Mouse (Mus musculus) stomach, postnatal 0 days (tissue): ENCODE measurements around the gene Il2ra. TPM values are rescaled to one million over a fixed set of nuclear protein-coding genes. Genes with fewer than 3 reads are reported as not detected.
A peak's percentile ranks its signal among the peaks of the same experiment; 100 is the strongest.
"Not testable (repeated sequence)": the region's sequence is repeated elsewhere in the genome, so short reads cannot be mapped to it uniquely, and the experiment has no call there.

Experiments used
- ATAC-seq: fragments of 200-750 bp; cut with Nextera tagmentation; 2 replicates; pipeline ENCODE4 v1.8.0; 2017; ENCODE audit not compliant: low FRiP score, low TSS enrichment
- DNase-seq: peaks from one replicate; pipeline ENCODE4 v3.0.0-alpha.2; 2016; ENCODE audit warnings: low spot score
- H3K27ac ChIP-seq: fragments of 300-500 bp; sonication (generic); replicated peaks from 2 replicates; pipeline ENCODE4 v1.5.1; 2014; ENCODE audit warnings: mild to moderate bottlenecking, control low read depth
- H3K27me3 ChIP-seq: fragments of 300-500 bp; sonication (generic); 2 replicates; pipeline ENCODE4 v1.6.1; 2014; ENCODE audit warnings: low read length; ENCODE audit not compliant: control insufficient read depth, insufficient read depth
- H3K36me3 ChIP-seq: fragments of 300-500 bp; sonication (generic); 2 replicates; pipeline ENCODE4 v1.6.1; 2014; ENCODE audit warnings: low read length, mixed read lengths; ENCODE audit not compliant: control insufficient read depth, insufficient read depth
- H3K4me1 ChIP-seq: fragments of 300-500 bp; sonication (generic); replicated peaks from 2 replicates; pipeline ENCODE4 v1.6.1; 2014; ENCODE audit warnings: antibody characterized with exemption; ENCODE audit not compliant: control insufficient read depth, insufficient read depth
- H3K4me2 ChIP-seq: fragments of 300-500 bp; sonication (generic); replicated peaks from 2 replicates; pipeline ENCODE4 v1.6.1; 2014; ENCODE audit warnings: low read depth, mild to moderate bottlenecking, control low read depth, moderate library complexity
- H3K4me3 ChIP-seq: fragments of 300-500 bp; sonication (generic); 2 replicates; pipeline ENCODE4 v1.5.1; 2014; ENCODE audit warnings: low read depth, low read length, control low read depth
- H3K9ac ChIP-seq: fragments of 300-500 bp; sonication (generic); 2 replicates; pipeline ENCODE4 v1.6.1; 2014; ENCODE audit warnings: mild to moderate bottlenecking, low read length, control low read depth, mixed read lengths
- H3K9me3 ChIP-seq: fragments of 300-500 bp; sonication (generic); 2 replicates; pipeline ENCODE4 v1.6.1; 2016; ENCODE audit warnings: low read length; ENCODE audit not compliant: control insufficient read depth
- CTCF ChIP-seq: IDR thresholded peaks from 2 replicates; pipeline ENCODE4 v1.5.1; 2016; ENCODE audit warnings: antibody characterized with exemption, low read depth, mild to moderate bottlenecking, moderate library complexity
- EP300 ChIP-seq: optimal IDR thresholded peaks from 2 replicates; pipeline ENCODE3; 2016; ENCODE audit warnings: antibody characterized with exemption
- WGBS: fragments of 180-500 bp; shearing (Covaris S2); extraction: QIAGEN DNeasy Blood & Tissue Kit; methylation state at CpG from one replicate; pipeline ENCODE4 v1.1.7; 2014; 5-methylcytosine and 5-hydroxymethylcytosine counted together
- polyA plus RNA-seq: library from polyadenylated mRNA; unstranded; fragments of >200 nt; fragmentation: Nextera tagmentation; extraction: Ambion mirVana; gene quantifications from 2 replicates; pipeline ENCODE4 v1.2.1, GENCODE M21; 2015

Gene Il2ra
- polyA plus RNA-seq, 1 experiment from 2014 or later = not detected

DNA sequence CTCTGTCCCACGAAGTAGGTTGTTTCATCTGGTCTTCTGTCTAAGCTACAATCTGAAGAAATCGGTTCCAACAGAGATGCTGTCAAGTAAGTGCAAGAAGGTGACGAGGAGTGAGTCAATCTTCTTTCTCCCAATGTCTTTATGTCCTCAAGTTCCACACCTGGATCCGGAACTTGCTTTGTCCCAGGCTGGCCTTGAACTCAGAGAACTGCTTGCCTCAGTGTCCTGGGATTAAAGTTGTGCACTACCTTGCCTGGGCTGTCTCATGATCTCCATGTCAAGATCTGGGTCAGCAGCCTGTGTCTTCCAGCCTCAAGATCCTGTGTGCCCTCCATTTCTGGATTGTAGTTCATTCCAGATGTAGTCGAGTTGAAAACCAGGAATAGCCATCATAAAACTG, 38.6 kb upstream of the Il2ra start, which contains the start of gene Rbm17:
TSS of gene Rbm17 (minus strand) at position 101 of the 400 bp plus-strand sequence.
- H3K4me1 ChIP-seq = peaks cover 2% of the 10 kb centered on the region; the same call in 1 of the 2 replicates
- H3K4me3 ChIP-seq = peak within 1 kb of the TSS; percentile 95
- WGBS = 86% methylated on average over 5 of the region's 5 CpGs
- DNase-seq (no peak), ATAC-seq (no peak)
- peaks cover 3% of the 10 kb centered on the region; the same call in 1 of the 2 replicates for H3K36me3 ChIP-seq
- peak within 1 kb of the TSS; percentile 98 for H3K9ac ChIP-seq
- peak within 1 kb of the TSS; percentile 82 for H3K27ac ChIP-seq
- H3K27me3 ChIP-seq = no peaks in the 10 kb centered on the region
- peak within 1 kb of the TSS; percentile 68 for H3K4me2 ChIP-seq
- no peak for TF ChIP-seq CTCF
- no peak for TF ChIP-seq EP300
- no peaks in the 10 kb centered on the region for H3K9me3 ChIP-seq

DNA sequence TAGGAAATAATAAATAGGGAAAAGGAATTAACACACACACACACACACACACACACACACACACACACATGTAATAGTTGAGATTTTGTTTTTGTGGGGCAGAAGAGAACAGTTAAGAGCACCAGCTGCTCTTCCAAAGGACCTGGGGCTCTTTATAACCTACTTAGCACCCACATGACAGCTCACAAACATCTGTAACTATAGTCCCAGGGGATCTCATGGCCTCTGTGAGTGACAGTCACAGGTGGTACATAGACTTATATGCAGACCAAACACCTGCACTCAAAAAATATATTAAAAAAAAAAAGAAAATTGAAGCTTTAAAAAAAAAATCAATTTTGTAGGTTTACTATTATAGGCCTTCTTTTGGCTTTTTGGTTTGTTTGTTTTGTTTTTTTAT, 37.7 kb upstream of the Il2ra start:
- H3K27ac ChIP-seq = no peak overlapping the region
- H3K9ac ChIP-seq = no peak overlapping the region
- H3K36me3 ChIP-seq = peaks cover 3% of the 10 kb centered on the region; the same call in 1 of the 2 replicates
- H3K4me3 ChIP-seq = no peak overlapping the region
- H3K9me3 ChIP-seq = no peaks in the 10 kb centered on the region
- H3K4me1 ChIP-seq = peaks cover 2% of the 10 kb centered on the region; the same call in 1 of the 2 replicates
- DNase-seq = no peak
- H3K27me3 ChIP-seq = no peaks in the 10 kb centered on the region
- no peak for ATAC-seq
- H3K4me2 ChIP-seq = no peak overlapping the region
- no peak for TF ChIP-seq CTCF
- no peak for TF ChIP-seq EP300

DNA sequence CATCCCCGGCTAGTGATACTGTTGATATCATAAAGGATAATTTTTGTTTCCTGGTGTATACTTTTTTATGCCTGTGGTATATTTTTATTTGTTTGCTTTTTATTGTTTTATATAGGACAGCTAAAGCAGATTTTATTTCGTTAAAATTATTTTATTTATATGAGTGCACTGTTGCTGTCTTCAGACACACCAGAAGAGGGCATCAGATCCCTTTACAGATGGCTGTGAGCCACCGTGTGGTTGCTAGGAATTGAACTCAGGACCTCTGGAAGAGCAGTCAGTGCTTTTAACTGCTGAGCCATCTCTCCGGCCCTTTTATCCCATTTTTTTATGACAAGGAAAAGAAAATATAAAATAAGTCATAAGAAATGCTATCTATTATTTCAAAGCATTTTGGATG, 35.9 kb upstream of the Il2ra start:
- 78% methylated on average over 4 of the region's 4 CpGs for WGBS
- H3K4me1 ChIP-seq, ATAC-seq, H3K27ac ChIP-seq, H3K36me3 ChIP-seq, H3K9ac ChIP-seq, H3K4me2 ChIP-seq, H3K4me3 ChIP-seq, H3K9me3 ChIP-seq, H3K27me3 ChIP-seq, DNase-seq: not testable (repeated sequence)

DNA sequence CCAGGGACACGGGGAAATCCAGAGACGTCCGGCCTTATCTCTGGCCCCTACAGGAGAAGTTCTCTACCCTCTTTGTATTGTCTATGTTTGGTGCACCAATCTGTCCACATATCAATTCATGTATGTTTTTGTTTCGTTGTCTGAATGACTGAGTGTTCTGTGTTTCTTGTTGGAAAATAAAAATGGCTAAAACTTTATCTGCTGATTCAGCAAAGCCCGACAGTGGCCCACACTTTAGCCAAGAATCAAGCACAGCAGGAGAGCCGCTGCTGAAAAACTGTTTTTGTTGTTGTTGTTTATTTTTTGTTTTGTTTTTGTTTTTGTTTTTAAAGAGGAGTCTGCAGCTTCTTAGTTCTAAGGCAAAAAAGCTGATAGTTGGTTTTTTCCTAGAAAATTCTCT, 29.7 kb upstream of the Il2ra start:
- 90% methylated on average over 6 of the region's 6 CpGs for WGBS
- H3K27me3 ChIP-seq, H3K27ac ChIP-seq, H3K9me3 ChIP-seq, H3K9ac ChIP-seq, H3K4me3 ChIP-seq, ATAC-seq, H3K36me3 ChIP-seq, DNase-seq, H3K4me1 ChIP-seq, H3K4me2 ChIP-seq: not testable (repeated sequence)

DNA sequence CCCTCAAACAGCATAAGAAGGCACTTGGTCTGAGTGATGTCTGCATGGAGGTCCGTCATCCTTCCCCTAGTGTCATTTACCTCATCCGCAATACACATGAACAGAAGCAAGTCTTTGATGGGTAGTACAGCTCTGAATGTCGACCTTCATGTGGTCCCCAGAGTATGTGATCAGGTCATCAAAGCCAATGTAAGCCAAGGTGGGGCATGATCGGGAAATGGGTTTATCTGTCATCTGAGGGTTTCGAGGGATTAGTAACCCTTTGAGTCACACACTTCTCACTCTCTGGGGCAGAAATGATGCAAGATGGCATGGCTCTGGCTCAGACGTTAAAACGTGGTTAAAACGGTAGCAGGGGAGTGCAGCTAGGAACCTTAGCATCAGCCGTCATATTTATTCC, 25.8 kb upstream of the Il2ra start:
- no peak overlapping the region for H3K4me2 ChIP-seq
- no peak overlapping the region for H3K9ac ChIP-seq
- TF ChIP-seq CTCF (no peak), EP300 (no peak)
- no peaks in the 10 kb centered on the region for H3K27me3 ChIP-seq
- H3K4me3 ChIP-seq = no peak overlapping the region
- H3K27ac ChIP-seq = no peak overlapping the region
- DNase-seq (no peak), ATAC-seq (no peak)
- H3K9me3 ChIP-seq = no peaks in the 10 kb centered on the region
- 89% methylated on average over 9 of the region's 9 CpGs for WGBS
- H3K36me3 ChIP-seq = no peaks in the 10 kb centered on the region
- H3K4me1 ChIP-seq = no peaks in the 10 kb centered on the region

DNA sequence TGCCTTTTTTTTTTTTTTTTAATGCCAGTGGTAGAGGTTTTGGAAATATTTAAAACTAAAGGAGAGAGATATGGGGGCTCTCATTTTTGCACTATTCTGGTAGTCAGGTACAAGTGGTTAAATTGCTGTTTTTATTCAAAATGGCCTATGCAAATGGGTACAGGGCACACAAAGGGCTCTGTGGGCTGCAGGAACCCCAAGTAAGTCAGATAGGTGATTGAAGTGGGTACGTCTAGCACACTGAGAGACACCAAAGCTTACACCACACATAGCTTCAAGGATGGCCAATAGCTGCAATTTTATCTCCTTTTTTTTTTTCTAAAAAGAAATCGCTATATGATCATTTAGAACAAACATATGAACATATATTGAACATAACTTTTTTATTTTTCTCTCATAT, 23.0 kb upstream of the Il2ra start:
- 86% methylated on average over 2 of the region's 2 CpGs for WGBS

More for the DNA sequence above, 23.0 kb upstream of the Il2ra start:
- H3K9me3 ChIP-seq = no peaks in the 10 kb centered on the region
- no peaks in the 10 kb centered on the region for H3K4me1 ChIP-seq
- no peak overlapping the region for H3K9ac ChIP-seq
- H3K4me2 ChIP-seq = no peak overlapping the region
- H3K27ac ChIP-seq = no peak overlapping the region
- ATAC-seq (no peak), DNase-seq (no peak)
- no peaks in the 10 kb centered on the region for H3K27me3 ChIP-seq
- H3K36me3 ChIP-seq = no peaks in the 10 kb centered on the region
- no peak overlapping the region for H3K4me3 ChIP-seq
- TF ChIP-seq CTCF = no peak
- no peak for TF ChIP-seq EP300
